Mouse (Mus musculus): ENCODE measurements at regions not wholly inside any gene's neighbourhood (a gene's known extent, or its start where the extent isn't known, plus 50 kb on each side); places are given as distances from the start of the nearest gene placed in this dataset.
"Not testable (repeated sequence)": the region's sequence is repeated elsewhere in the genome, so short reads cannot be mapped to it uniquely, and the experiment has no call there.

DNA sequence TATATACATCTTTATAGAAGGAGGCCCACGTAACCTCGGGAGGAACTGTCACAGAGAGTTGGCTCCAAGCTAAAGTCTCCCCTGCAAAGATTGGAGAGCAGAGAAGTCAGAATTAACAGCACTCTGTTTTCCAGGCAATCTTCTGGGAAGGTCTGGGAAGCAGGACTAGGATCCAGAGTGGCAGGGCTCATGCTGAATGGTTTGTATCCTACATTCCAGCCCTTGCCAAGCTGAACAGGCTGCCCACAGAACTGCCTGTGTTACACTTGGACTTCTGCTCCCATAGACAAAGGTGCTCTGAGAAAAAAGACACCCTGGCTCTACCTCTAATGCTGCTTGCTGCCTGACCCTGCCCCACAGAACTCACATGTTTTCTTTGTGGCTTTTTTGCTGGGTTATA lies 163.2 kb upstream of the Zfp637 start:
- in situ Hi-C loops (cut with MboI, MseI) = loop anchor here (5.0 kb wide), 1 partner anchor 144 kb away; no protein-coding TSS in a partner anchor

DNA sequence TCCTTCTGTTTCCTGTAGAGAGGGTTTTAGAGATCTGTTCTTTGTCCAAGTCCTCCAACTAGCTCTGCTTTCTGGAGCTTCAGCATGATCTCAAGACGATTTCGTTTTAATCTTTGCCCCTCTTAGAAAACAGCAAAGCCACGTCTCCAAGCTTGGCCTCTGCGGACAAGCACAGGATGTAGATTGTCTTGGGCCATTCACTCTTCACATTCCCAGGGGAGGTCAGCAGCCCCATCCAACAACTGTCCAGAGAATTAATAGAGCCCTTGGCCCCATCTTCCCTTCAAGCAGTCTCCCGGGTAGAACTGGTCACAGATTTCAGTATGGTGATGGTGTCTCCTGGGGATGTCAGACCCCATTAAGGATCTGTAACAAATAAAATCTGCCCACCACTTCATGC lies 162.7 kb upstream of the Zfp637 start:
- in situ Hi-C loops (cut with MboI, MseI) = loop anchor here (5.0 kb wide), 1 partner anchor 144 kb away; no protein-coding TSS in a partner anchor

DNA sequence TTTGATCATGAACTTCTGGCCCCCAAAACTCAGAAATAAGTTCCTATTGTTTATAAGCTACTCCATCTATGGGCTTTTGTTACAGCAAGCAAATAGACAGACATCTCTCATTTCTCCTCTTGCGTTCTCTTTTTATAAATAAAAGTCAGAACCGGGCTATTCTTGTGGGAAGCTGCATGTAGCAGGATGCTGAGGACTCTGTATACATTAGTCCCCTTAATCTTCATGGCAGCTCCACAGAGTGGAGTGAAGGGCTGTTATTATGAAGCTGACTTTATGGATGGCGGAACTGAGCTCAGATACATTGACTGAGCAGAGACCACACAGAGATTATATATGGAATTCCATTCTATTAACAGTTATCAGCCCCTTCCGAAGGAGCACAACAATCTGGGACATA lies 162.1 kb upstream of the Zfp637 start:
- in situ Hi-C loops (cut with MboI, MseI) = loop anchor here (5.0 kb wide), 1 partner anchor 143 kb away; no protein-coding TSS in a partner anchor

DNA sequence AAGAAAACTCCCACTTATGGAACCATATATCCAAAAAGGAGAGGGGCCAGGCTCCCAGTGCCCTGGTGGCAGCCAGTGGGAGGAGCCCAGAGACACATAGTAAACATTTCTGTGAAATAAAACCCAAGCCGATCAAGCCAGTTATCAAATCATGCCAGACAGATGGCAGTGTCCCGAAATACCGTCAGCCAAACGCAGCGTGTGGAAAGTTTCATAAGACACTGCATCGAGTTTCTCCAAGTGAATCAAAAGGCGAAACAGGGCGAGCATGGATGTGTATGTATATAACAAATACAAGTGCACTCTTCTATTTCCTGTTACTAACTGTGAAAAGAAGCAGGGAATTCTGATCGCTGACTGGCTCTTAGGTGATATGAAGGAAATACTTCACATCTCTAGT lies 154.8 kb upstream of the Zfp637 start:
- in situ Hi-C loops (cut with MboI, MseI) = no loop called here

DNA sequence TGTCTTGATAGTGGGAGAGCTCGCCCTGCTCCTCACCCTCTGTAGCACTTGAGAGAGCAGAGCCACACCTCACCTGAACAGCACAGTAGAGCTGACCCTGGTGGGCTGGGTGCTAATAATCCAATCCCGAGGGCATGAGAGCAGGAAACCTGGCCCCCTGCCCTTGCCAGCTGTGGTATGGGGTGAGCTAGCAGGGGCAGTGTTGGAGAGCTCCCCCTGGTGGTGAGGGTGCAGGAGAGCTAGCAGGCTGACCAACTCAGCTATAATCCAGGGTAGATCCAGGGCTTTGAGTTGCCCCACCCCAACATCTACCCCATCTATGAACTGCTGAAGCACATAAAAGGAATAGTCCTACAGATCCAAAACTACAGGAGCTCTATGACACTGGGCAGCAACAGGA lies 153.9 kb upstream of the Zfp637 start:
- in situ Hi-C loops (cut with MboI, MseI) = no loop called here

DNA sequence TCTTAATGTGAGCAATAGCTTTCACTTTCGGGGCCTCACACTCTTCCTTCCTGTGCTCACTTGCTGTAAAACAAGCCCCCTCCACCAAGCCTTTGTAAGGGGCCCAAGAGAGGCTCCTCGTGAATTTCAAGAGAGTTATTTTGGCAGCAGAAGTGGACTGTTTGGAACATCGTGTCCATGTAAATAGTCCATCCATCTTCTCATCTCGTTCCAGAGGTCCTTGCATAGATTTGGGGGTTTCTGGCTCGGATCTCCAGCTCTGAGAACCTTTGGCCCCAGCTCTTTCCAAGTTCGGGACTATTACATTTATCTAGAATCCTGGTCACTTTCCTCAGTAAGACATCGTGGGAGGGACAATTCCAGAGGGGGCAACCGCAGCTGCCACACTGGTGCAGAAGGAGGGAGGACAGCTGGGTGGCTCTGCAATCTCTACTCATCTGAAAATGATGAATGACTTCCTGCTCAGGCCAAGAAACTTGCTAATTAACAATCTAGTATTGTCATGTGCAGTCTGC lies 152.3 kb upstream of the Zfp637 start:
- in situ Hi-C loops (cut with MboI, MseI) = no loop called here

DNA sequence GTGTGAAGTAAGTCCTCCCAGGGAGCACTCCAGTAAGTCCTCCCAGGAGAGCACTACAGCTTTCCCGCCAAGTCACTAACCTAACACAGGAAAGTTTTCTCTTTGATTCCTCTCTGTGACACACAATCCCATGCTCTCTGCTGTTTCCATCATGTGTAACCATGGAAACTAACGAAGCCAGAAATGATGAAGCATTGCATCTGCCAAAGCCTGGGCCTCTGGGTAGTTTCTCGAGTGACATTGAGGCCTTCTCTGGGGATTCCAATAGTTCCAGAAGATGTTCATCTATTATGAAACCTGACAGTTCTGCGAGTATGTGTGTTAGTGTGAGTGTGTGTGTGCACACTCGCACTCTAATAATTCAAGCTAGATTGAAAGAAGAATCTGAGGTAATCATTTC lies 140.7 kb upstream of the Zfp637 start:
- in situ Hi-C loops (cut with MboI, MseI) = no loop called here

DNA sequence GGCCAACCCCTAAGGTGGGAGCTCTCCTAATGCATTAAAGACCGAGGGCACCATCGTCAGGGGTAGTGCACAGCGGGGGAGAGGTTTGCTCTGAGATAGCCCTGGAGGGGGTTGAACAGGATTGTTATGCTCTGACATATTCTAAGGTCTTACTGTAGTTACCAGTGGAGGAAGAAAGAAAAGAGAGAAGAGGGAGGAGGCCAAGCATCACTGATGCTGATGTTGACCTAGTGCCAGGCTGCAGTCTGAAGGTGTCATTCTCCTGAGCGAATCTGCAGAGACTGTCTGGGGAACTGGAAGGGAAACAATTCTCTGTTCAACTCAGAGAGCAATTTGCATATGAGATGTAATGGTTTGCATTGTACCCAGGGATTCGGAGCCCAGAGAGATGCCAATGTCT lies 139.4 kb upstream of the Zfp637 start:
- in situ Hi-C loops (cut with MboI, MseI) = no loop called here

DNA sequence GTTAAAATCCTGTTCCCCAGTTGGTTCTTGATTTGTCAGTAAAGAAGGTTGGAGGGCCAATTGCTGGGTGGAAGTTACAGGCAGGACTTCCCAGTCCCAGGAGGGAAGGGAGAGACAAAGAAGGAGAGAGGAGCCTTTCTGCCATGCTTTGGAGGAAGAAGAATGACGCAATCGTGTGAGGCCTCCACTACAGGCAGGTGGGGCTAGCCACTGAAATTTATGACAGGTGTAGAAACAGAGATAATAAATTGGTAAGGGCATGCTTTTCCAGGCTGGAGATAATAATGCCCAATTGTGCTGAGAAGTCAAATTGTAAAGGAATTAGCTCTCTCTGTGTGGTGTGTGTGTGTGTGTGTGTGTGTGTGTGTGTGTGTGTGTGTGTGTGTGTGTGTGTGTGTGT lies 135.0 kb upstream of the Zfp637 start:
- in situ Hi-C loops (cut with MboI, MseI) = no loop called here

DNA sequence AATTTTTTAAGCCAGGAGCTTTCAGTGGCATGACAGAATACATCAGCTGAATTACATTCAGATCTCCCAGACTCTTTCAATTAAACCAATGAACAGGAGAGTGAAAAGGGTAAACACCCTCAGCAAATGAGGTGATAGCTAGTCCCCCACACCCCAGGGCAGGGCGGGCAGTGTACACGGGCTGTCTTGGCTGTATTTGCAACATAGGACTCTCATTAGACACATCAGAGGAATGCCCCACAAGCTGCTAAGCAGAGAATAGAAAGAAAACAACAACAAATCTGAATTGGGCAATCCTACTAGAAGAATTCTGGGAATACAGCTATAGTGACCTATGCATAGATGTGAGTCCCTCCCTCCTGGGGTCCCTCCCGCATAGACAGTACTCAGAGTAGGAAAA lies 131.8 kb upstream of the Zfp637 start:
- in situ Hi-C loops (cut with MboI, MseI) = no loop called here

DNA sequence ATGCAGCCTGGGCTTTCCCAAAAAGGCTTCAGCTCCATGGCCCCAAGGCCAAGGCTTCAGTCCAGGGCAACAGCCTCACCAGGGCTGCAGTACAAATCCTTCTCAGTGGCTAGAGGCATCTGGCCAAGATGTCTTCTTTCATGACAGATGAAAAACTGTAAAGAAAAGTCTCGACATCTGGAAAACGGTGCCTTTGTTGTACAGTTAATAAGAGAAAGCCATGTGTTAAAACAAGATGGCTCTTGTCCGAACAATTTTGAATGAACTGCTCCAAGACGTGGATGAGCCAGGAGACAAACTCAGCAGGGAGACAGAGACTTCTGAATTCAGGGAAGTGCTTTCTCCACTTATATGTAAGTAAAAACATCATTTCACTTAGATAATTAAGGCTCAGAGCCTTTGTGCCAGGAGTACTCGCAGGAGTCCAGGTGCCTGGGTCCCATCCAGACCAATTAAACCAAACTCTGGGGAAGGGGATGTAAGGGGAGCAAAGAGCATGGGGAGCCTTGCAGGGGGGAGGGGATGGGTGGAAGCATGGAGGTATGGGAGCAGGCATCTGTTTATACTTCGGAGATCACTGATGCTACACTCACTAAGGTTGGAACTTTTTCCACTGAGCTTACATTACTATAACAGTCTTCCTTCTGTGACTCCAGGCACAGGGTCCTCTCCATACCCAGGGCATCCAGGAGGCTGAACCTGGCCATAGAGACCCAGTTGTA lies 125.8 kb upstream of the Zfp637 start:
- in situ Hi-C loops (cut with MboI, MseI) = no loop called here

DNA sequence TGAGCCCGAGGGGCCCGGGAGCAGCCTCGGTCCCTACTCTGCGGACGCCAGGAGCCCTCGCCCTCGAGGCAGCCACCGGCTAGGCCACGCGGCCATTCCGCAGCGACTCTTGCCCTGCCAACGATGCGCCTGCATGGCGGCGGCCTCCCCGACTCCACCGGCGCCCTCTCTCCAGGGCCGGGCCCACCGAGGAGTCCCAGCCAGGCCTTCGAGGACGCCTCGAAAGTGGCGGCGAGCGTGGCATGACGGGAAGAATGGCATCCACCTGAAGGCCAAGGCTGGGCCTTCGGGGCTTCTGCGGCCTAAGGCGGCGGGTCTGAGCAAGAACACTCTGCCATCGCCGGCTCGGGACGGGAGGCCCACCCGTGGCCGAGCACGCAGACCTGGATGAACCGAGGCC lies 124.6 kb upstream of the Zfp637 start:
- in situ Hi-C loops (cut with MboI, MseI) = not testable (repeated sequence)

DNA sequence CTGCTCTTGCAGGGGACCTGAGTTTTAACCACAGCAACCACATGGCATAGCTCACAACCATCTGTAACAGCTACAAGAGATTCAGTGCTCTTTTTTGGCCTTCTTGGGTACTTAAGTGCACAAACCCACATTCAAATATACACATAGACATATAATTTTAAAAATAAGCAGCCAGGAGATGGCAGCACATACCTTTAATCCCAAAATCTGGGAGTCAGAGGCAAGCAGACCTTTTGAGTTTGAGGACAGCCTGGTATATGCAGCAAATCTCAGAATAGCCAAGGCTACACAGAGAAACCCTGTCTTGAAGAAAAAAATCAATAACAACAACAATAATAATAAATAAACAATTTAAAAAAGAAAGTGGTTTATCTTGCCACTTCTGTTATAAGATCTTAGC lies 88.6 kb upstream of the Zfp637 start:
- in situ Hi-C loops (cut with MboI, MseI) = not testable (repeated sequence)

DNA sequence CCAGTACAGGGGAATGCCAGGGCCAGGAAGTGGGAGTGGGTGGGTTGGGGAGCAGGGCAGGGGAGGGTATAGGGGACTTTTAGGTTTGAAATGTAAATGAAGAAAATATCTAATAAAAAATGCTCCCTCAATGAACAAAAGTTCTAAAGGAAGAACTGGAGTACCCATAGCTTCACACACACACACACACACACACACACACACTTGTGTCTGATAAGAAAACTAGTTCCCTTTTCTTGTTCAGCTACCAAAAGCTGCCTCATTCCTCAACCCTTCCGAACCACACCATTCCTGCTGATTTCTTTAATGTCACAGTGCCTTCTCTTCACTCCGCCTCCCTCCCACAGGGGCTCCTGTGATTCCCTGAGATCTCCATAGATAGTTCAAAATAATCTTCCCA lies 85.3 kb upstream of the Zfp637 start:
- in situ Hi-C loops (cut with MboI, MseI) = not testable (repeated sequence)

DNA sequence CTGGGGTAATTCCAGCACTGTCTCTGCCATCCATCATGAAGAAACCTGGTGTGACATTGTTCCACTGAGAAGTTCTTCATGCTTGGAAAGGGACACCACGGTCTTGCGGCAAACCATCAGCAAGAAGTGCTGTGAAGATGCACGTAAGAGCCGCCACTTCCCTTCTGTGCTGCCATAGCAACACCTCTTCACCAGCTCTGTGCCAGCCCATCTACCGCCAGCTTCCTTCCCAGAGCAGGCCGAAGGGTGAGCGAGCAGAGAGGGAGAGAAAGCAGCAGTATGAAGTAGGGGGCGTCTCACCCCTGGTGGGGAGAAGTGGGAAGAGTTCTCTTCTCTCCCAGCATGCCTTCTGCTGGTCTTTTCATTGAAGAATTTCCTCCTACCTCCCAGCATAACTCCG lies 84.8 kb upstream of the Zfp637 start:
- in situ Hi-C loops (cut with MboI, MseI) = no loop called here

DNA sequence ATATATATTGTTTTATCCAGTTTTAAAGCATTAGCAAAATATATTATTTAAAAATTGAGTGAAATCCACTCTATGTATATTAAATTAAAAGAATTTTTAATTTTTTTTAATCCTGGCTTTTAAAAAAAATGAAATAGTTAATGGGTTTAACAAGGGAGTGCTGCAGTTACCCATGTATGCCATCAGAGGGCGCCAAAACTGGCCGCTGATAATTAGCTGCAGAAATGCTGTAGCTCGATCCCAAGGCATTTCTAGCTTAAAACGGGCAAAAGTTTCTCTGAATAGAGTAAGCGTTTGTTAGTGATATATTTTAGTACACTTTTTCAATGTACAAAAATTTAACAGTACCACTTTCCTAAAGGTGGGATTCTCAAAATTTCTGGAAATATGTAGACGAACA lies 82.5 kb upstream of the Zfp637 start:
- in situ Hi-C loops (cut with MboI, MseI) = not testable (repeated sequence)

DNA sequence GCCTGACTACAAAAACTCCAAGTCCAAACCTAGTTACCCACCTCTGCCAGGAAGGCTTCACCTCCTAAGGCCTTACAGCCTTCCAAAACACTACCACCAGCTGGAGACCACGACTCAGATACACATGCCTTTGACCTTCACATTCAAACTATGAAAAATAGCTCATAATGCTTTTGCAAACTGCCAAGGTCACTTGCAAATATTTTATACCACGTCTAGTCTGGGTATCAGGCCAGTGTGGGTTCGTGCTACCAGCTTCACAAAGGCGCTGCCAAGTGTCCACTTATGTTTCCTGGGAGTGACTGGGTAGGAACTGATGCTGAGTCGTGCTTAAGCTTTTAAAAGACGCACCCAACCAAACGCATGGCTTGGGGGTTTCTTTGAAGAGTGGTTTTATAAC lies 69.5 kb upstream of the Zfp637 start:
- in situ Hi-C loops (cut with MboI, MseI) = no loop called here

DNA sequence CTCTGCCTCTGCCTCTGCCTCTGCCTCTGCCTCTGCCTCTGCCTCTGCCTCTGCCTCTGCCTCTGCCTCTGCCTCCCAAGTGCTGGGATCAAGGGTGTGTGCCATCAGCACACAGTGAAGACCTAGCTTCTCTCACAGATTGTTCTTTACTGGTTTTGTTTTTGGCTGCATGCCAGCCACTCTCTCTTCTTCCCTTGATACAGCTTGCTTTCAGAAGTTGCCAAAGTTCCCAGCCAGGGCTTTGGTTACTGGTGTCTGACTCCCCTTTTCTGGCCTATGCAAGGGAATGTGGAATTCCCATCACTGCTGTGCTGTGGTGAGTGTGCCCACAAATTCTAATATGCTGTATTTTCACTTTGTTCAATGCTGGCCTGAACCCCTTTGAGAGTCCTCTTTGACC lies 68.6 kb upstream of the Zfp637 start:
- in situ Hi-C loops (cut with MboI, MseI) = no loop called here

DNA sequence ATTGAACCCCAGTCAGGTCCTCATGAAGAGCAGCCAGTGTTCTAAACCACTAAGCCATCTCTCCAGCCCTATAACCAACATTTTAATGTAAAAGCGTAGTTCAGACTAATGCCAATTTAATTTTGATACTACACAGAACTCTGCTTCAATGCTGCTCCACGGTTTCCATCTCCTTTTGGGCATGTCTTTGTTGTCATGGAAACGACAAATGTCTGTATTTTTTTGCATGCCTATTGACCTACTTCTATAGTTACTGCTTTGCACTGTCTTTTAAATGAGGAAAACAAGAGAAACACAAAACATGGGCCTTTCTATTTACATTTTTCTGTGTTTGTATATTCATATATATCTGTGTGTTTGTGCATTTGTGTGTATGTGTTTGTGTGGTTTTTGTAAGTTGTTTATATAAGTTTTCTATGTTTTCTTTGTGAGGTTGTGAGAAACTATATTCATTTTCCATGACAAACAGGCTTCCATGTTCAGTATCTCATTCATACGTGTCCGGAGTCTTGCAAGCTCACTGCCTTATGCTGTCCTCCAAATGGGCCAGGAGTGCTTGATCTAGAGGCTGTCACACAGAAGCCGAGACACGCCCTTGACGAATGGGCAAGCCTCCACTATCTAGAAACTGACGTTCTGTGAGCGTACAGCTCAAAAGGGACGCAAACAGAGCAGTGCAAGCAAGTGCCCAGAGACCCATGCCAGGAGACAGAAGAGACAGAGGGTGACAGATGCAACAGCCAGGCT lies 65.5 kb upstream of the Zfp637 start:
- in situ Hi-C loops (cut with MboI, MseI) = no loop called here

DNA sequence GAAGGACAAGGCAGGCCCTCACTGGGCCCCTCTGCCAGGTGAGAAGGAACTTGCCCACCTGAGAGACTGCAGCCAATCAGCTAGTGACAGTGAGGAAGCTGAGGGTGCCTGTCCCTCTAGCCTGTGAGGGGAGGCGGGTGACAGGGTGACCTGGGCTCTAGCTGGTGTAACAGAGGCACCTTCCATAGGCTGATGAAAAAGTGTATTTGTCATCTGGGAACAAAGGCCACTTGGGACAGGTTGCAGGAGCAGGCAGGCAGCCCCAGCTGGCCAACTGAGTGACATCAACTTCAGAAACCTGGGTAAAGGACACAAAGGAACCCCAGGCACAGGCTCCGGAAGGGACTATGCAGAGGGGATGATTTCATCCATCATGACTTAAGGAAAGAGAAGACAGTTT lies 63.0 kb upstream of the Zfp637 start:
- in situ Hi-C loops (cut with MboI, MseI) = no loop called here

DNA sequence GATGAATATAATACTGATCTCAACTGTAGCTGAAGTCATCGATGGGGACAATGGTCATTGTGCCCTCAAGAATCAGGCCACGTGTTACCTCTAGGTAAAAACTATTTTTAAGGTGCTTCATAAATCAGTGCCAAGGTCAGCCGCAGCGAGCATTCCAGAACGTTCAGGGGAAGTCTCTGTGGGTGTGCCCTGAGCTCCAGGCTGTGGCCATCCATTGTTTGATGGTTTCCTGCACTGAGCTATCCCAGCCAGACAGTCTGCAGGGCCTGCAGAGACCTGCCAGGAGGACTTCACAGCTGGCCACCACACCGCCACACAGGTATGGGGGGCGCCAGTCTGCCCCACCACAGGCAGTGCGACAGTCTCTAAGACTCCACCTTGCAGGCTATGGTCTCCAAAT lies 62.5 kb upstream of the Zfp637 start:
- in situ Hi-C loops (cut with MboI, MseI) = no loop called here

DNA sequence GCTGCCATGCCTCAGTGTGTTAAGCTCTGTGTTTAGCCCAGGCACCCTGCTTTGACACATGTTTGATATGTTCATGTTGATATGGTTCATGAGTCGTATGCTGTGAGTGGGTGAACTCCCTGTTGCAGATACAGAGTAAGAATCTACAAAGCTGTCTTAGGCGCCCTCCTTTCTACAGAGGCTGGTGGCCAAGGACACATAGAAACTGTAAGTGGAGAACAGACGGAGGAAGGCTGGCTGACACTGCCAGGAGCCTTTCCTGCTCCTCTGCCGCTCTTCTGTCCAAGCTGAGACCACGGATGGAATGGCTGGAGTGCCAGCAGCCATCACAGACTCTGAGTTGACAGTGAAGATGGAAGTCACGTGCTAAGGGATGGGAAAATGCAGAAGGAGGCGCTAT lies 62.0 kb upstream of the Zfp637 start:
- in situ Hi-C loops (cut with MboI, MseI) = no loop called here

Measured in T-helper 2 cell (primary cell).